Comparison of ENCODE assay signal across 8 mouse cellular contexts in genomic region chr19:42779531-42780155, GRCm38 (mm10). TPM values are rescaled to one million over a fixed set of nuclear protein-coding genes. Genes with fewer than 3 reads are reported as not detected.
A peak's percentile ranks its signal among the peaks of the same experiment; 100 is the strongest.
DNase-seq lines count a peak whose midpoint lies in the region; ATAC-seq lines count a peak whose summit lies in the region.

Gene Hps1 (minus strand): TSS chr19:42779978.

- H3K36me3 ChIP-seq in hindbrain, embryonic 13.5 days = peaks cover 3% of the 10 kb centered on the region; the same call in 1 of the 2 replicates

- peak; percentile 97 for DNase-seq in NIH3T3 (ENCODE audit: low read depth)
- peak; percentile 90 to 93 for DNase-seq in cerebellum, postnatal 10 days
- peak; percentile 85 for DNase-seq in frontal cortex, postnatal 14 days (ENCODE audit: low spot score in 2 of 2)
- DNase-seq in layer of hippocampus, postnatal 25 days (ENCODE audit: extremely low spot score in 1 of 2, low spot score in 1 of 2) = peak; percentile 77 to 93
- peak; percentile 89 for DNase-seq in lung, postnatal 25 days (ENCODE audit: low spot score)
- peak; percentile 85 for DNase-seq in retina, embryonic 14.5 days (ENCODE audit: low spot score)
- DNase-seq in thymus, postnatal 4 days = peak; percentile 91

- no peaks in the 10 kb centered on the region for H3K27me3 ChIP-seq in hindbrain, embryonic 13.5 days

- peak within 1 kb of the TSS; percentile 91 for H3K27ac ChIP-seq in hindbrain, embryonic 13.5 days

- under 1% methylated on average over 43 of the region's 43 CpGs for WGBS in hindbrain, embryonic 13.5 days

- peak within 1 kb of the TSS; percentile 59 for H3K4me2 ChIP-seq in hindbrain, embryonic 13.5 days

- no peaks in the 10 kb centered on the region for H3K9me3 ChIP-seq in hindbrain, embryonic 13.5 days

- ATAC-seq in hindbrain, embryonic 13.5 days (ENCODE audit: low FRiP score) = peak; percentile 98

- peak within 1 kb of the TSS; percentile 61 for H3K4me3 ChIP-seq in hindbrain, embryonic 13.5 days

- H3K9ac ChIP-seq in hindbrain, embryonic 13.5 days = peak within 1 kb of the TSS; percentile 74

- H3K4me1 ChIP-seq in hindbrain, embryonic 13.5 days (replicated peaks) = peaks cover 9% of the 10 kb centered on the region

RNA-seq across cellular contexts. Expression of gene Hps1, which starts in this region (rescaled TPM):
- 11.4 and 12.2 TPM in 2 replicates for polyA plus RNA-seq in hindbrain, embryonic 13.5 days (2015; fragmentation: Nextera tagmentation; extraction: Ambion mirVana)
- 10 to 100 TPM in 1 of 2 experiments, 1 to 10 TPM in 1; 7.5 to 12.3 TPM for total RNA-seq in layer of hippocampus, postnatal 25 days (2021)

Comparison
In these comparisons a context has a peak if more than half of its experiments do, and no peak if none do; other contexts are left out.
1. Peak in every context shown above with its lines: DNase-seq, ATAC-seq, H3K4me3 ChIP-seq and H3K27ac ChIP-seq.